Mouse (Mus musculus) bone marrow, adult 2 months (tissue): ENCODE results near the gene Fut11. TPM values are rescaled to one million over a fixed set of nuclear protein-coding genes. Genes with fewer than 3 reads are reported as not detected.

Experiments
- H3K27ac ChIP-seq: fragments of 200-500 bp; 2 replicates; pipeline ENCODE4 v1.5.1; 2012; ENCODE audit warnings: low read depth, mild to moderate bottlenecking, control low read depth, inconsistent platforms, low read length; ENCODE audit not compliant: control insufficient read depth, poor library complexity, insufficient read depth
- H3K4me1 ChIP-seq: fragments of 200-500 bp; 2 replicates; pipeline ENCODE4 v1.6.1; 2011; ENCODE audit warnings: low read length; ENCODE audit not compliant: control insufficient read depth, insufficient read depth
- H3K4me3 ChIP-seq: fragments of 200-500 bp; replicated peaks from 2 replicates; pipeline ENCODE3; 2011; ENCODE audit warnings: mild to moderate bottlenecking, low read depth, low read length, control low read depth; ENCODE audit not compliant: control insufficient read depth
- CTCF ChIP-seq: fragments of 200-500 bp; IDR thresholded peaks from 2 replicates; pipeline ENCODE4 v1.5.1; 2011; ENCODE audit warnings: low read length, control low read depth; ENCODE audit not compliant: control insufficient read depth, insufficient read depth
- POLR2A ChIP-seq: fragments of 200-500 bp; IDR thresholded peaks from 2 replicates; pipeline ENCODE4 v1.6.1; 2011; ENCODE audit warnings: low read depth, mild to moderate bottlenecking, control low read depth, low read length, borderline replicate concordance; ENCODE audit not compliant: control insufficient read depth
- WGBS: fragments of 180-500 bp; shearing (Covaris S2); methylation state at CpG from one replicate; pipeline ENCODE4 v1.1.7; 2018; 5-methylcytosine and 5-hydroxymethylcytosine counted together
- polyA plus RNA-seq: library from polyadenylated mRNA; stranded (reverse); fragments of >200 nt; gene quantifications from 2 replicates; pipeline ENCODE4 v1.2.4, GENCODE M21; 2011; ENCODE audit warnings: low replicate concordance; ENCODE audit not compliant: missing spikeins, insufficient read depth, insufficient read length

Fut11 gene
- polyA plus RNA-seq, 1 experiment = 5.8 TPM

GRCm38 (mm10) chr14:20667469-20667868, 27.3 kb upstream of the Fut11 start:
- no peak for TF ChIP-seq CTCF
- no peak for TF ChIP-seq POLR2A
- H3K4me3 ChIP-seq = no peak overlapping the region
- H3K27ac ChIP-seq = no peak overlapping the region
- no peaks in the 10 kb centered on the region for H3K4me1 ChIP-seq
- 85% methylated on average over 1 of the region's 1 CpGs for WGBS

GRCm38 (mm10) chr14:20668154-20668810, 26.5 kb upstream of the Fut11 start, which contains the start of gene Synpo2l:
Gene Synpo2l (minus strand): TSS chr14:20668354.
- no peak for TF ChIP-seq CTCF
- TF ChIP-seq POLR2A = no peak
- 77% methylated on average over 8 of the region's 8 CpGs for WGBS
- Histone ChIP-seq H3K27ac (no peak within 1 kb of the TSS), H3K4me1 (no peaks in the 10 kb centered on the region), H3K4me3 (no peak within 1 kb of the TSS)

GRCm38 (mm10) chr14:20672990-20673389, 21.8 kb upstream of the Fut11 start:
- Histone ChIP-seq H3K4me3 (no peak overlapping the region), H3K27ac (no peak overlapping the region), H3K4me1 (no peaks in the 10 kb centered on the region; the same call in 1 of the 2 replicates)
- TF ChIP-seq CTCF (0 out of 2 replicates have a peak, but pooled peaks have one; percentile 9), POLR2A (no peak)
- WGBS = 90% methylated on average over 2 of the region's 2 CpGs

GRCm38 (mm10) chr14:20673735-20674063, 21.1 kb upstream of the Fut11 start:
- Histone ChIP-seq H3K4me1 (no peaks in the 10 kb centered on the region; the same call in 1 of the 2 replicates), H3K4me3 (peak overlapping the region; percentile 71), H3K27ac (no peak overlapping the region)
- no peak for TF ChIP-seq POLR2A
- no peak for TF ChIP-seq CTCF
- WGBS = 9% methylated on average over 13 of the region's 13 CpGs

GRCm38 (mm10) chr14:20674064-20674833, 20.5 kb upstream of the Fut11 start, which contains the start of gene Sec24c:
Gene Sec24c (plus strand): TSS chr14:20674308.
- TF ChIP-seq POLR2A (peak; percentile 63; the same call in 1 of the 2 replicates), CTCF (no peak)
- Histone ChIP-seq H3K27ac (peak within 1 kb of the TSS; percentile 71), H3K4me3 (peak within 1 kb of the TSS; percentile 76), H3K4me1 (no peaks in the 10 kb centered on the region; the same call in 1 of the 2 replicates)
- 2% methylated on average over 43 of the region's 43 CpGs for WGBS

GRCm38 (mm10) chr14:20677906-20678305, 16.9 kb upstream of the Fut11 start:
- peaks cover 2% of the 10 kb centered on the region; the same call in 1 of the 2 replicates for H3K4me1 ChIP-seq
- H3K27ac ChIP-seq = no peak overlapping the region
- no peak for TF ChIP-seq POLR2A
- no peak for TF ChIP-seq CTCF
- no peak overlapping the region for H3K4me3 ChIP-seq
- WGBS = 89% methylated on average over 4 of the region's 4 CpGs

GRCm38 (mm10) chr14:20681742-20682141, 13.0 kb upstream of the Fut11 start:
- 68% methylated on average over 2 of the region's 2 CpGs for WGBS
- TF ChIP-seq CTCF = no peak
- no peak for TF ChIP-seq POLR2A
- Histone ChIP-seq H3K4me3 (no peak overlapping the region), H3K27ac (peak overlapping the region; percentile 28; the same call in 1 of the 2 replicates), H3K4me1 (peaks cover 2% of the 10 kb centered on the region; the same call in 1 of the 2 replicates)

GRCm38 (mm10) chr14:20682498-20682897, 12.3 kb upstream of the Fut11 start:
- Histone ChIP-seq H3K27ac (peak overlapping the region; percentile 77), H3K4me3 (peak overlapping the region; percentile 48), H3K4me1 (peaks cover 2% of the 10 kb centered on the region; the same call in 1 of the 2 replicates)
- 8% methylated on average over 3 of the region's 3 CpGs for WGBS
- TF ChIP-seq CTCF = no peak
- TF ChIP-seq POLR2A = no peak
